Comparison of ENCODE assay signal across 8 mouse cellular contexts in the genomic region with DNA sequence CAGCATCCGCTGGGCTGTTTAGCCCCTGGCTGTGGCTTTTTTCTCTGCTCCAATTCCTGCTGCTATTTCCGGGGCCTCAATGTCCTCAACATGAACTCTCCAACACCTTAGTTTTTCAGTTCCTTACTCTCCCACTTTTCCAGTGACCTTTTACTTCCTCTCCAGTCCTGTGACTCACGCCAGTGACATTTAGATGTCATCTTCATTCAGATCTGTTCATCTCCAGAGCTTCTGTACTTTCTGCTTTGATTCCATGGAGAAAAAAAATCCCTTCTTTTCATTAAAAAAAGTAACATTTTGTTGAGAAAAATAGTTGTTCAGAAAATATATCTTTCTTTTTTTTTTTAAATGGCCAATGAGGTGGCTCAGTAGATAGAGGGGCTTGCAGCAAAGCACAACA.
"Had no signal": no experiment of that assay in that cellular context is flagged by ENCODE, and none has a peak within 500 bp of the region (broad histone marks: within the 10 kb centered on the region; RNA-seq: fewer than 3 reads in every experiment).

No protein-coding gene starts in this region.

- DNase-seq: kidney, postnatal 36 days; left cerebral cortex, postnatal 4 days; liver, postnatal 0 days; lung, embryonic 14.5 days; retina, postnatal 1 day; right cerebral cortex, postnatal 25 days; spleen, adult 18-20 months; thymus, postnatal 25 days had no signal
